Mouse (Mus musculus): ENCODE measurements around the gene Gdf5.

The Gdf5 gene

GRCm38 (mm10) chr2:155941697-155942442 lies 3.3 kb downstream of the Gdf5 start:
- in situ Hi-C loops (cut with MboI, MseI): loop anchor here (5.0 kb wide), 1 partner anchor 90 kb away; no protein-coding TSS in a partner anchor

DNA sequence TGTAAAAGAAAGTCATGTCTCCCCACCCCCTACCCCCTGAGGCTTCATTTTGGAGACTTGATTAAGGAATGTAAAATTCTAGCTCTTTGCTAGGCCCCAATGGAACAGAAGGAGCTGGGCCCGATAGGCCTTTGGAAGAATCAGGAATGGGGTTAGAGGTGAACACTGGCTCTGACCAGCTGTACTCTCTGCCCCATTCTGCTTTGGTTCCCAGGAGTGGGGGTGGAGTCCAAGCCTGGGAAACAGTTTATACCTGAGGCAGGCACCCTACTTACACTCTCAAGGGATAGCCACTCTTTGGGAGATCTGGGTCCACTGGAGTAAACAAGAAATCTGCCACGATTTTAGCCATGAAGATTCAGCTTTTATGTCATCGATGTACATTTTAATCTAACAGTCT lies 4.5 kb downstream of the Gdf5 start, which contains the start of gene Gm15557:
TSS of gene Gm15557 (plus strand) at position 48 of the 400 bp plus-strand sequence.
- in situ Hi-C loops (cut with MboI, MseI): loop anchor here (5.0 kb wide), 1 partner anchor 88 kb away; no protein-coding TSS in a partner anchor

- in situ Hi-C loops (cut with MboI, MseI): loop anchor here (5.0 kb wide), 1 partner anchor 88 kb away; no protein-coding TSS in a partner anchor
These were observed 5.2 kb downstream of the Gdf5 start for GRCm38 (mm10) chr2:155939897-155940529.

- in situ Hi-C loops (cut with MboI, MseI): loop anchor here (5.0 kb wide), 1 partner anchor 78 kb away; the partner anchor contains the start of genes 6430550D23Rik and Ergic3
These were observed 15.4 kb downstream of the Gdf5 start, which contains the start of gene Uqcc1 for GRCm38 (mm10) chr2:155929531-155930442. TSS of gene Uqcc1 (minus strand) at chr2:155930310.

GRCm38 (mm10) chr2:155928711-155929345 lies 16.3 kb downstream of the Gdf5 start:
- in situ Hi-C loops (cut with MboI, MseI): loop anchor here (5.0 kb wide), 1 partner anchor 78 kb away; the partner anchor contains the start of genes 6430550D23Rik and Ergic3

DNA sequence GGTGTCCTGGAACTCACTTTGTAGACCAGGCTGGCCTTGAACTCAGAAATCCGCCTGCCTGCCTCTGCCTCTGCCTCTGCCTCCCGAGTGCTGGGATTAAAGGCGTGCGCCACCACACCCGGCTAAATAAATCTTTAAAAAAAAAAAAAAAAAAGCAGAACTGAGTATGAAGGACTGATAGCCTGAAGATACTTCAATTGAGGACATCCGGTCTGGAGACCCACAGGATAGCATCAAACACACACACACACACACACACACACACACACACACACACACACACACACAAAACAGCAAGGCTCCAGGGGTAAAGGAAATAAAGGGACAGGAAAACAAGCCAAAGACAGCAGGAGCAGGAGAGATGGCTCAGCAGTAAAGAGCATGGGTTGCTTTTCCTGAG lies 20.0 kb downstream of the Gdf5 start:
- in situ Hi-C loops (cut with MboI, MseI): loop anchor here (5.0 kb wide), 1 partner anchor 82 kb away; the partner anchor contains the start of genes 6430550D23Rik and Ergic3

GRCm38 (mm10) chr2:155923143-155923542 lies 22.0 kb downstream of the Gdf5 start:
- in situ Hi-C loops (cut with MboI, MseI): no loop called here

- in situ Hi-C loops (cut with MboI, MseI): no loop called here
These were observed 30.5 kb downstream of the Gdf5 start for GRCm38 (mm10) chr2:155914684-155915083.

GRCm38 (mm10) chr2:155903632-155904008 lies 41.5 kb downstream of the Gdf5 start:
- in situ Hi-C loops (cut with MboI, MseI): no loop called here

DNA sequence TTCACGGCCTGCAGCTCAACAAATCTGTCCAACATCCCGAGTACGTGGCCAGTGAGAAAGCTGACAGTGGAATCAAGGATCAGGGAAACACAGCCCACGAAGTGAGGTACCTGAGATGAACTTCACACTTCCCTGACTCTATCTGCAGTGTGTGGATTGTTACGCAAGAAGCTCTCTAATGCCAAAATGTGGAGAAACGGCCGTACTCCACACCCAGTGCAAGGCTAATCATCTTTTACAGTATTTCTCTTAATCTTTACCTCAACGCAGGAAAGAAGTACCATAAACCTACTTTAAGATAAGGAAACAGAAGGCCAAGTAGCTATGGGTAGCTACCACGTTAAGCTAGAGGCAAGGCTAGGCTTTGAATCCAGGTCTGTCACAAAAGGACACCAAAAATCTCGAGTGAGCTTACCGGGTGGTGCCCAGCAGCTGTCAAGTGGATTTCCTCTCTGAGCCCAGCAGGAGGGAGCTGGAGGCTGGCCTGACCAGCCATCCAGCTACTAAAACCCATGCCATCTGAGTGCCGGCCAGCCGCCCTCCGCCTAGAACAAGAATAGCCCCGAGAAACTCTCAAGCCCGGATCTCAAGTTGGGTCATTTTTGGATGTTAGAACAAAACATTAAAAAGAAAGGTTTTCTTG lies 42.1 kb downstream of the Gdf5 start:
- in situ Hi-C loops (cut with MboI, MseI): no loop called here

- in situ Hi-C loops (cut with MboI, MseI): no loop called here
These were observed 50.0 kb downstream of the Gdf5 start for GRCm38 (mm10) chr2:155895046-155895735.

DNA sequence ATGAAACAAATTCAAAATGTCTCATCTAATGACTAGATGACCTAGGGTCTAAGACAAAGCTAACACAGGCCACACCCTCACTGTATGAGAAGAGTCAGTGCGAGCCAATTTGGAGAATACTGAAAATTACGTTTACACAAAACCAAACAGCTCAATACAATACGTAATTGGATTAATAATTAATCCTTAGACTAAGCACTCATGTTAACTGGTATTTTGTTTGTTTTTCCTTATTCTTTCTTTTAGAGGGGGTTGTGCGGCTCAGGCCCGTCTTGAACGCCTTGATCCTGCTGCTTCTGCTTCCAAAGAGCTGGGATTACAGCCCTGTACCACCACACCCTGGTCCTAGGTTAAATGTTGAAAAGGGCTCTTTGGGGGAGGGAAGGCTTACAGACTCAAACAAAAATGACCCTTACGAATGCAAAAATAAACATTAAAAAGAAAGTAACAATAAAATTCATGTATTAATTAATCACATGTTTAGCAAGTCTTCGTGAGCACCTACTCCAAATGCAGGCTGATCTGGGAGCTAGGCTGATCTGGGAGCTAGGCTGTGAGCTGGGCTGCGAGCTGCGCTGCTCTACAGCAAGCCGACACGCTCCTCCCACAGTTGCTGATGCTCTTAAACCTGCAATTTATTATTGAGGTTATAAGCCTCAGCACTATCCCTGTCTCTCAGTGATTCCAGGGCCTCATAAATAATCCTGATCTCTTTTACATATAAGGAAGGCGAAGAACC lies 50.7 kb downstream of the Gdf5 start:
- in situ Hi-C loops (cut with MboI, MseI): no loop called here

Data from T-helper 2 cell (primary cell).